Mouse (Mus musculus): ENCODE results near the gene Itgb4. TPM values are rescaled to one million over a fixed set of nuclear protein-coding genes. Genes with fewer than 3 reads are reported as not detected.

Itgb4 gene
- polyA plus RNA-seq, 1 experiment, result 133 TPM

GRCm38 (mm10) chr11:116036671-116037070, 62.2 kb downstream of the Itgb4 start:
- 83% methylated on average over 3 of the region's 3 CpGs for WGBS
- TF ChIP-seq CTCF (IDR thresholded peaks at IDR 0.05; ENCODE audit: extremely low read depth, insufficient read length, insufficient replicate concordance, low read depth, low read length) (no peak), POLR2A (IDR thresholded peaks at IDR 0.05; ENCODE audit: low read depth, low read length) (no peak)
- H3K4me1 ChIP-seq (ENCODE audit: control insufficient read depth, insufficient read depth, insufficient read length, low read length), result no peaks in the 10 kb centered on the region
- peaks cover 12% of the 10 kb centered on the region for H3K36me3 ChIP-seq (ENCODE audit: control insufficient read depth, insufficient read depth, low read length)
- no peak overlapping the region for H3K27ac ChIP-seq (ENCODE audit: insufficient read depth, low read depth, low read length)
- H3K4me3 ChIP-seq (ENCODE audit: low read depth, low read length), result no peak overlapping the region
- H3K27me3 ChIP-seq (ENCODE audit: control insufficient read depth, insufficient read depth, low read length), result no peaks in the 10 kb centered on the region

GRCm38 (mm10) chr11:116037826-116038225, 63.3 kb downstream of the Itgb4 start:
- H3K27me3 ChIP-seq (ENCODE audit: control insufficient read depth, insufficient read depth, low read length), result no peaks in the 10 kb centered on the region

GRCm38 (mm10) chr11:116040593-116040992, 66.1 kb downstream of the Itgb4 start:
- H3K36me3 ChIP-seq (ENCODE audit: control insufficient read depth, insufficient read depth, low read length), result peaks cover 12% of the 10 kb centered on the region

More at GRCm38 (mm10) chr11:116037826-116038225, 63.3 kb downstream of the Itgb4 start:
- Histone ChIP-seq H3K36me3 (ENCODE audit: control insufficient read depth, insufficient read depth, low read length) (peaks cover 12% of the 10 kb centered on the region), H3K4me1 (ENCODE audit: control insufficient read depth, insufficient read depth, insufficient read length, low read length) (no peaks in the 10 kb centered on the region), H3K4me3 (ENCODE audit: low read depth, low read length) (no peak overlapping the region), H3K27ac (ENCODE audit: insufficient read depth, low read depth, low read length) (no peak overlapping the region)
- WGBS, result 95% methylated on average over 9 of the region's 9 CpGs
- no peak for TF ChIP-seq POLR2A (IDR thresholded peaks at IDR 0.05; ENCODE audit: low read depth, low read length)
- TF ChIP-seq CTCF (IDR thresholded peaks at IDR 0.05; ENCODE audit: extremely low read depth, insufficient read length, insufficient replicate concordance, low read depth, low read length), result no peak

GRCm38 (mm10) chr11:116041833-116042232, 67.3 kb downstream of the Itgb4 start:
- Histone ChIP-seq H3K4me1 (ENCODE audit: control insufficient read depth, insufficient read depth, insufficient read length, low read length) (no peaks in the 10 kb centered on the region), H3K4me3 (ENCODE audit: low read depth, low read length) (no peak overlapping the region), H3K36me3 (ENCODE audit: control insufficient read depth, insufficient read depth, low read length) (peaks cover 12% of the 10 kb centered on the region), H3K27ac (ENCODE audit: insufficient read depth, low read depth, low read length) (no peak overlapping the region), H3K27me3 (ENCODE audit: control insufficient read depth, insufficient read depth, low read length) (no peaks in the 10 kb centered on the region)
- 99% methylated on average over 2 of the region's 2 CpGs for WGBS
- TF ChIP-seq CTCF (IDR thresholded peaks at IDR 0.05; ENCODE audit: extremely low read depth, insufficient read length, insufficient replicate concordance, low read depth, low read length) (no peak), POLR2A (IDR thresholded peaks at IDR 0.05; ENCODE audit: low read depth, low read length) (no peak)

More at GRCm38 (mm10) chr11:116040593-116040992, 66.1 kb downstream of the Itgb4 start:
- WGBS, result 90% methylated on average over 6 of the region's 6 CpGs
- no peak overlapping the region for H3K27ac ChIP-seq (ENCODE audit: insufficient read depth, low read depth, low read length)
- no peaks in the 10 kb centered on the region for H3K4me1 ChIP-seq (ENCODE audit: control insufficient read depth, insufficient read depth, insufficient read length, low read length)
- TF ChIP-seq POLR2A (IDR thresholded peaks at IDR 0.05; ENCODE audit: low read depth, low read length) (no peak), CTCF (IDR thresholded peaks at IDR 0.05; ENCODE audit: extremely low read depth, insufficient read length, insufficient replicate concordance, low read depth, low read length) (no peak)
- H3K4me3 ChIP-seq (ENCODE audit: low read depth, low read length), result no peak overlapping the region
- no peaks in the 10 kb centered on the region for H3K27me3 ChIP-seq (ENCODE audit: control insufficient read depth, insufficient read depth, low read length)

GRCm38 (mm10) chr11:116042372-116043138, 68.0 kb downstream of the Itgb4 start:
- H3K27me3 ChIP-seq (ENCODE audit: control insufficient read depth, insufficient read depth, low read length), result no peaks in the 10 kb centered on the region
- no peak for TF ChIP-seq CTCF (IDR thresholded peaks at IDR 0.05; ENCODE audit: extremely low read depth, insufficient read length, insufficient replicate concordance, low read depth, low read length)
- 83% methylated on average over 5 of the region's 5 CpGs for WGBS
- H3K4me1 ChIP-seq (ENCODE audit: control insufficient read depth, insufficient read depth, insufficient read length, low read length), result no peaks in the 10 kb centered on the region
- H3K36me3 ChIP-seq (ENCODE audit: control insufficient read depth, insufficient read depth, low read length), result peaks cover 13% of the 10 kb centered on the region
- H3K4me3 ChIP-seq (ENCODE audit: low read depth, low read length), result no peak overlapping the region
- no peak overlapping the region for H3K27ac ChIP-seq (ENCODE audit: insufficient read depth, low read depth, low read length)

GRCm38 (mm10) chr11:116043286-116043685, 68.8 kb downstream of the Itgb4 start:
- Histone ChIP-seq H3K27ac (ENCODE audit: insufficient read depth, low read depth, low read length) (no peak overlapping the region), H3K4me3 (ENCODE audit: low read depth, low read length) (no peak overlapping the region), H3K4me1 (ENCODE audit: control insufficient read depth, insufficient read depth, insufficient read length, low read length) (no peaks in the 10 kb centered on the region), H3K27me3 (ENCODE audit: control insufficient read depth, insufficient read depth, low read length) (no peaks in the 10 kb centered on the region), H3K36me3 (ENCODE audit: control insufficient read depth, insufficient read depth, low read length) (peaks cover 18% of the 10 kb centered on the region)
- TF ChIP-seq POLR2A (IDR thresholded peaks at IDR 0.05; ENCODE audit: low read depth, low read length) (no peak), CTCF (IDR thresholded peaks at IDR 0.05; ENCODE audit: extremely low read depth, insufficient read length, insufficient replicate concordance, low read depth, low read length) (no peak)
- 96% methylated on average over 1 of the region's 1 CpGs for whole genome bisulfite sequencing

GRCm38 (mm10) chr11:116045173-116045572, 70.7 kb downstream of the Itgb4 start:
- Histone ChIP-seq H3K27ac (ENCODE audit: insufficient read depth, low read depth, low read length) (no peak overlapping the region), H3K4me3 (ENCODE audit: low read depth, low read length) (no peak overlapping the region), H3K36me3 (ENCODE audit: control insufficient read depth, insufficient read depth, low read length) (peaks cover 27% of the 10 kb centered on the region), H3K4me1 (ENCODE audit: control insufficient read depth, insufficient read depth, insufficient read length, low read length) (no peaks in the 10 kb centered on the region), H3K27me3 (ENCODE audit: control insufficient read depth, insufficient read depth, low read length) (no peaks in the 10 kb centered on the region)
- TF ChIP-seq CTCF (IDR thresholded peaks at IDR 0.05; ENCODE audit: extremely low read depth, insufficient read length, insufficient replicate concordance, low read depth, low read length), result no peak
- no peak for TF ChIP-seq POLR2A (IDR thresholded peaks at IDR 0.05; ENCODE audit: low read depth, low read length)
- WGBS, result 92% methylated on average over 6 of the region's 6 CpGs
